Mouse (Mus musculus): Measurements from ENCODE around the gene Astn2. TPM values are rescaled to one million over a fixed set of nuclear protein-coding genes. Genes with fewer than 3 reads are reported as not detected.
A peak's percentile ranks its signal among the peaks of the same experiment; 100 is the strongest.

Astn2 gene
- polyA plus RNA-seq, 1 experiment from 2014 or later = 0.82 TPM

- H3K9me3 ChIP-seq = no peaks in the 10 kb centered on the region
- no peaks in the 10 kb centered on the region for H3K27me3 ChIP-seq (replicated peaks)
- WGBS = 67% methylated on average over 4 of the region's 4 CpGs
- no peak for ATAC-seq (ENCODE audit: insufficient read depth, low FRiP score, low read depth)
- H3K27ac ChIP-seq = no peak overlapping the region
- no peak overlapping the region for H3K4me2 ChIP-seq
- no peak overlapping the region for H3K9ac ChIP-seq
- no peaks in the 10 kb centered on the region for H3K4me1 ChIP-seq
- H3K4me3 ChIP-seq (replicated peaks) = no peak overlapping the region
- no peaks in the 10 kb centered on the region for H3K36me3 ChIP-seq
Measured at GRCm38 (mm10) chr4:66393294-66393693, 11.1 kb downstream of the Astn2 start.

DNA sequence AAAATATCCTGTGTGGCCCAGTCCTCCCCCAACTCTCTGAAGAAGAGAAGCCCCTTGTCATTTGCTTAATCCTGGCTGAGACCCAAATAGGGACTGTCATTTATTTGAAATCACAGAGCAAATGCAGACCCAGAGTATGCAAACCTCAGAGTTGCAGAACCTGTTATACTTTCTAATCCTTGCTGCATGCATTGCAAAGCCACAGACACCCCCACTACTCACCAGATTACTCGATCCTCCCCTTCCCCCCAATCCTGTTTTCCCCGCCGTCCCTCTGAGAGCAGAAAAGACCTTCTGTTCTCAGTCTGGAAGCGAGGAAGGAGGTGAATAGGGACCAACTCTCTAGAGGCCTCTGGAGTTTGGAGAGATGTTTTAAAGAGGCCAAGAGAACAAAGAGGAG is 13.9 kb downstream of the Astn2 start:
- no peaks in the 10 kb centered on the region for H3K9me3 ChIP-seq
- no peak overlapping the region for H3K4me3 ChIP-seq (replicated peaks)
- no peak for ATAC-seq (ENCODE audit: insufficient read depth, low FRiP score, low read depth)
- no peaks in the 10 kb centered on the region for H3K36me3 ChIP-seq
- H3K4me2 ChIP-seq = no peak overlapping the region
- H3K4me1 ChIP-seq = no peaks in the 10 kb centered on the region
- H3K27ac ChIP-seq = no peak overlapping the region
- no peak overlapping the region for H3K9ac ChIP-seq
- WGBS = 32% methylated on average over 4 of the region's 4 CpGs
- no peaks in the 10 kb centered on the region for H3K27me3 ChIP-seq (replicated peaks)

GRCm38 (mm10) chr4:66378586-66378985 is 25.8 kb downstream of the Astn2 start:
- Histone ChIP-seq H3K27ac (no peak overlapping the region; the same call in 1 of the 2 replicates), H3K9me3 (no peaks in the 10 kb centered on the region), H3K4me1 (no peaks in the 10 kb centered on the region), H3K4me2 (no peak overlapping the region), H3K9ac (no peak overlapping the region), H3K4me3 (replicated peaks) (no peak overlapping the region), H3K36me3 (no peaks in the 10 kb centered on the region), H3K27me3 (replicated peaks) (no peaks in the 10 kb centered on the region)
- 19% methylated on average over 2 of the region's 2 CpGs for WGBS
- no peak for ATAC-seq (ENCODE audit: insufficient read depth, low FRiP score, low read depth)

DNA sequence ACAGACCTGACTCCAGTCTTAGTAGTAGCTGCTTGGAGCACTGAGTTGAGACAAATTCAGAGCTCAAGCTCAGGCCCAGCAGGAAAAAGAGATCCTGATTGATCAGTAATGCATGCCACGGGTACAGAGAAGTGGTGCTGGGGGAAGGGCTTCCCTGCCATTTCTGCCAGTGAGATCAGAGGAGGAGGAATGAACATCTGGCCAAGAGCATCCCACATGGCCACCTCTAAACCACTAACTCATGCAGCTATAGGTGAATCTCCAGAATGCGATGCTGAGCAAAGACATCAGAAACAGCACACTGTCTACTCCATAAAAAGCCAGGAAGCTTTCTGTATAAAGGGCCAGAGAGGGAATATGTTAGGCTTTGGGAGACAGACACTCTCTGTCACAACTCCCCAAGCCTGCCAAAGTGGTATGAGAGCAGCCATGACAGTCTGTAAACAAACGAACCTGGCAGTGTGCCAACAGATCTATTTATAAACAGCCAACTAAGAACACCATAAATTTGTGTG is 33.8 kb downstream of the Astn2 start:
- H3K36me3 ChIP-seq = no peaks in the 10 kb centered on the region
- no peak for ATAC-seq (ENCODE audit: insufficient read depth, low FRiP score, low read depth)
- H3K4me1 ChIP-seq = no peaks in the 10 kb centered on the region
- 48% methylated on average over 3 of the region's 3 CpGs for WGBS
- H3K9me3 ChIP-seq = no peaks in the 10 kb centered on the region
- H3K27ac ChIP-seq = peak overlapping the region; percentile 9; the same call in 1 of the 2 replicates
- no peaks in the 10 kb centered on the region for H3K27me3 ChIP-seq (replicated peaks)
- H3K4me3 ChIP-seq (replicated peaks) = no peak overlapping the region
- no peak overlapping the region for H3K9ac ChIP-seq
- H3K4me2 ChIP-seq = no peak overlapping the region

- Histone ChIP-seq H3K27ac (no peak overlapping the region), H3K4me2 (no peak overlapping the region), H3K4me1 (no peaks in the 10 kb centered on the region), H3K9ac (no peak overlapping the region), H3K4me3 (replicated peaks) (no peak overlapping the region), H3K36me3 (no peaks in the 10 kb centered on the region), H3K9me3 (no peaks in the 10 kb centered on the region), H3K27me3 (replicated peaks) (no peaks in the 10 kb centered on the region)
- no peak for ATAC-seq (ENCODE audit: insufficient read depth, low FRiP score, low read depth)
- 62% methylated on average over 1 of the region's 1 CpGs for WGBS
Measured at GRCm38 (mm10) chr4:66365500-66365899, 38.9 kb downstream of the Astn2 start.

DNA sequence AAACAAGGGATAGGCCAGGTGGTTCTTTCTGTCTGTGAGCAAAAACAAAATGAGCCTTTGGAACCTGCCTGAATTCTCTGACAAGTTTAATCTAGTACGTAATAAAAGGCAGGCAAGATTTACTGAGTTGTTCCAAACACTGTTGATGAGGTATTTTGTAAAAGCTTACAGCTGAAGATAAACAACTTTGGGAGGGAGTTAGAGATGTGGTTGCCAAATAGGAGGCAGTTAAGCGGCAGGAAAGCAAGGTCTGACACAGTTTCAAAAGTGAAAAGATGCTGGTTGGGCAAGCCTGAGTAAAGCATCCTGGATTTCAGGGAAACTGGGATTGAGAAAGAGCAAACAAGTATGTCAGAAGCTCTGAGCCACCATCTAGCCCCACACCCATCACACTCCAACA is 59.8 kb downstream of the Astn2 start:
- H3K9ac ChIP-seq = no peak overlapping the region
- no peaks in the 10 kb centered on the region for H3K9me3 ChIP-seq
- H3K4me1 ChIP-seq = no peaks in the 10 kb centered on the region
- H3K4me3 ChIP-seq (replicated peaks) = no peak overlapping the region
- ATAC-seq (ENCODE audit: insufficient read depth, low FRiP score, low read depth) = no peak
- 43% methylated on average over 2 of the region's 2 CpGs for WGBS
- no peaks in the 10 kb centered on the region for H3K36me3 ChIP-seq
- no peak overlapping the region for H3K4me2 ChIP-seq
- H3K27ac ChIP-seq = no peak overlapping the region
- no peaks in the 10 kb centered on the region for H3K27me3 ChIP-seq (replicated peaks)

DNA sequence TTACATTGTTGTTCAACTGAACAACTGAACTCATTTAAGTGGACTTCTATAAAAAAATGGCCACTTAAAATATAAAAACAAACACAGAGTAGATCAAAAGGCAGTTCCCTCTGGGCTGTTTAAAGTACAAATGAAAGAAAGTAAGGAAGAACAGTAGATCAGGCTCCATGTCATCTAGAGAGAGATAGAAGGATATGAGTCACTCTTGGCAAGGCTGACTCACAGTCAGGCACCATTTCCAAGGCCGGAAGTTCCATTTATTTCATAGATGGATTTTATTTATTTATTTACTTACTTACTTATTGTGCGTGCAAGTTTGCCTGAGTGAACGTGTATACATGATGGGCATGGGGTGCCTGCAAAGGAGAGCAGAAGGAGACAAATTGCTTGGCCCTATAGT is 67.0 kb downstream of the Astn2 start:
- no peak overlapping the region for H3K27ac ChIP-seq
- H3K4me1 ChIP-seq = no peaks in the 10 kb centered on the region
- 73% methylated on average over 3 of the region's 3 CpGs for WGBS
- H3K36me3 ChIP-seq = no peaks in the 10 kb centered on the region
- no peaks in the 10 kb centered on the region for H3K9me3 ChIP-seq
- no peak overlapping the region for H3K4me3 ChIP-seq (replicated peaks)
- no peak overlapping the region for H3K9ac ChIP-seq
- ATAC-seq (ENCODE audit: insufficient read depth, low FRiP score, low read depth) = no peak
- no peaks in the 10 kb centered on the region for H3K27me3 ChIP-seq (replicated peaks)
- no peak overlapping the region for H3K4me2 ChIP-seq

GRCm38 (mm10) chr4:66330600-66331285 is 73.7 kb downstream of the Astn2 start:
- Histone ChIP-seq H3K4me2 (no peak overlapping the region), H3K36me3 (no peaks in the 10 kb centered on the region), H3K27ac (no peak overlapping the region), H3K4me1 (no peaks in the 10 kb centered on the region), H3K4me3 (replicated peaks) (no peak overlapping the region), H3K9me3 (no peaks in the 10 kb centered on the region), H3K27me3 (replicated peaks) (no peaks in the 10 kb centered on the region), H3K9ac (no peak overlapping the region)
- no peak for ATAC-seq (ENCODE audit: insufficient read depth, low FRiP score, low read depth)
- WGBS = 38% methylated on average over 4 of the region's 4 CpGs

DNA sequence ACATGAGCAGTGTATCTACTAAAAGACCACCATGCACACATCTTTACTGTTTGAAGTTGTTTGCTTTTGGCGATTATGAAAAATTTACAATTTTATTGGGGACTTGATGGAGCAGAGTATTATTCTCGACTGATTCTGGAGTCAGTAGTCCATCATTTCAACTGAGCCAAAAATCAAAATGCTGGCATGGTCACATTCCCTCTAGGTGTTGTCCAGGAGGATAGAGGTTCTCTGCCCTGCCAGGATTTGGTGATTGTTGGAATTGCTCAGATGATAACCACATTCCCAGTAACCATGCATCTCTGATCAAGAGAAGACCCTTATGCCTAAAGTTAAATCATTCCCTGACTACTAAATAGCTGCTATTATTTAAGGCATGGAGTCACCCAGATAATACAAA is 83.4 kb downstream of the Astn2 start:
- Histone ChIP-seq H3K36me3 (no peaks in the 10 kb centered on the region), H3K27me3 (replicated peaks) (no peaks in the 10 kb centered on the region), H3K9me3 (no peaks in the 10 kb centered on the region), H3K4me3 (replicated peaks) (no peak overlapping the region), H3K4me1 (no peaks in the 10 kb centered on the region), H3K27ac (no peak overlapping the region), H3K4me2 (no peak overlapping the region), H3K9ac (no peak overlapping the region)
- ATAC-seq (ENCODE audit: insufficient read depth, low FRiP score, low read depth) = no peak
- WGBS = 83% methylated on average over 2 of the region's 2 CpGs

- no peak overlapping the region for H3K4me3 ChIP-seq (replicated peaks)
- no peak overlapping the region for H3K4me2 ChIP-seq
- H3K36me3 ChIP-seq = no peaks in the 10 kb centered on the region
- no peaks in the 10 kb centered on the region for H3K9me3 ChIP-seq
- no peak overlapping the region for H3K9ac ChIP-seq
- H3K27me3 ChIP-seq (replicated peaks) = no peaks in the 10 kb centered on the region
- no peaks in the 10 kb centered on the region; the same call in 1 of the 2 replicates for H3K4me1 ChIP-seq
- no peak for ATAC-seq (ENCODE audit: insufficient read depth, low FRiP score, low read depth)
- WGBS = 28% methylated on average over 8 of the region's 8 CpGs
- no peak overlapping the region for H3K27ac ChIP-seq
Measured at GRCm38 (mm10) chr4:66314806-66315484, 89.5 kb downstream of the Astn2 start.

DNA sequence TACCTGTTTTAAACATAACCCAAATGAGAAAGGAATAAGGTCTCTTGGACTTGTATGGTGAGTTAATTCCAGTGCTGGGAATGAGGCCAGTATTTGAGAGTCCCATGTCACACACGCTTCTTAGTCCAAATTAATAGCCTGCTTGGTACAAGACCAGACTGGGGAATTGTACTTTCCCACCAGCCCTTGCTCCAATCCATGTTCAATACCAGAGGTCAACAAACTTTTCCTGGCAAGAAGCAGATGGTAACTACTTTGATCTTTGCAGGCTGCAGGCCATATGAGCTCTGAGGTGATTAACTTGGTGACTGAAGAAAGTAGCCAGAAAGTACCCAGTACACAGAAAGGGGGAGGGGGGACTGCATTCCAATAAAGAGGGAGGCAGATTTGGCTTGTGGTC is 91.7 kb downstream of the Astn2 start:
- no peak overlapping the region for H3K4me2 ChIP-seq
- no peak overlapping the region for H3K27ac ChIP-seq
- H3K4me3 ChIP-seq (replicated peaks) = no peak overlapping the region
- no peaks in the 10 kb centered on the region for H3K27me3 ChIP-seq (replicated peaks)
- no peaks in the 10 kb centered on the region; the same call in 1 of the 2 replicates for H3K4me1 ChIP-seq
- 49% methylated on average over 1 of the region's 1 CpGs for WGBS
- no peak for ATAC-seq (ENCODE audit: insufficient read depth, low FRiP score, low read depth)
- no peaks in the 10 kb centered on the region for H3K36me3 ChIP-seq
- no peaks in the 10 kb centered on the region for H3K9me3 ChIP-seq
- no peak overlapping the region for H3K9ac ChIP-seq

- ATAC-seq (ENCODE audit: insufficient read depth, low FRiP score, low read depth) = no peak
- Histone ChIP-seq H3K4me2 (no peak overlapping the region), H3K9ac (no peak overlapping the region), H3K9me3 (no peaks in the 10 kb centered on the region), H3K4me1 (no peaks in the 10 kb centered on the region; the same call in 1 of the 2 replicates), H3K4me3 (replicated peaks) (no peak overlapping the region), H3K36me3 (no peaks in the 10 kb centered on the region), H3K27me3 (replicated peaks) (no peaks in the 10 kb centered on the region), H3K27ac (no peak overlapping the region)
- WGBS = 83% methylated on average over 7 of the region's 7 CpGs
Measured at GRCm38 (mm10) chr4:66310315-66311020, 93.9 kb downstream of the Astn2 start.

Data from stomach, embryonic 15.5 days (tissue).